Mouse (Mus musculus): ENCODE measurements around the gene Ehd1. TPM values are rescaled to one million over a fixed set of nuclear protein-coding genes. Genes with fewer than 3 reads are reported as not detected.

The Ehd1 gene
- polyA plus RNA-seq, 1 experiment from 2014 or later, result 96.9 TPM

GRCm38 (mm10) chr19:6297641-6298040, 21.1 kb downstream of the Ehd1 start:
- Histone ChIP-seq H3K36me3 (peaks cover 79% of the 10 kb centered on the region), H3K9ac (replicated peaks) (no peak overlapping the region), H3K9me3 (no peaks in the 10 kb centered on the region), H3K4me2 (replicated peaks) (no peak overlapping the region), H3K4me1 (no peaks in the 10 kb centered on the region), H3K27ac (replicated peaks) (no peak overlapping the region), H3K4me3 (no peak overlapping the region), H3K27me3 (no peaks in the 10 kb centered on the region)
- no peak for ATAC-seq (ENCODE audit: low FRiP score, low read depth)
- 91% methylated on average over 9 of the region's 9 CpGs for WGBS

- no peak for ATAC-seq (ENCODE audit: low FRiP score, low read depth)
- 87% methylated on average over 4 of the region's 4 CpGs for WGBS
- Histone ChIP-seq H3K4me1 (no peaks in the 10 kb centered on the region), H3K27ac (replicated peaks) (no peak overlapping the region), H3K9me3 (no peaks in the 10 kb centered on the region), H3K4me2 (replicated peaks) (no peak overlapping the region), H3K4me3 (no peak overlapping the region), H3K36me3 (peaks cover 70% of the 10 kb centered on the region), H3K27me3 (no peaks in the 10 kb centered on the region), H3K9ac (replicated peaks) (no peak overlapping the region)
Measured at GRCm38 (mm10) chr19:6299003-6299402, 22.5 kb downstream of the Ehd1 start.

GRCm38 (mm10) chr19:6299450-6300267, 23.1 kb downstream of the Ehd1 start:
- ATAC-seq (ENCODE audit: low FRiP score, low read depth), result no peak
- no peak overlapping the region for H3K4me2 ChIP-seq (replicated peaks)
- H3K27me3 ChIP-seq, result no peaks in the 10 kb centered on the region
- no peak overlapping the region for H3K9ac ChIP-seq (replicated peaks)
- no peaks in the 10 kb centered on the region for H3K4me1 ChIP-seq
- peaks cover 63% of the 10 kb centered on the region for H3K36me3 ChIP-seq
- no peak overlapping the region for H3K4me3 ChIP-seq
- H3K9me3 ChIP-seq, result no peaks in the 10 kb centered on the region
- 85% methylated on average over 7 of the region's 7 CpGs for WGBS
- H3K27ac ChIP-seq (replicated peaks), result no peak overlapping the region

- no peak overlapping the region; the same call in 1 of the 2 replicates for H3K9ac ChIP-seq (replicated peaks)
- H3K4me1 ChIP-seq, result no peaks in the 10 kb centered on the region
- no peak overlapping the region for H3K4me3 ChIP-seq
- H3K9me3 ChIP-seq, result no peaks in the 10 kb centered on the region
- no peak for ATAC-seq (ENCODE audit: low FRiP score, low read depth)
- no peak overlapping the region for H3K4me2 ChIP-seq (replicated peaks)
- H3K36me3 ChIP-seq, result peaks cover 55% of the 10 kb centered on the region
- H3K27ac ChIP-seq (replicated peaks), result 0 out of 2 replicates have a peak overlapping the region, but pooled peaks have one; percentile 35
- no peaks in the 10 kb centered on the region for H3K27me3 ChIP-seq
- WGBS, result 73% methylated on average over 7 of the region's 7 CpGs
Measured at GRCm38 (mm10) chr19:6300402-6300841, 23.9 kb downstream of the Ehd1 start.

- Histone ChIP-seq H3K27me3 (0 out of 2 replicates have a peak, but pooled peaks cover under 1% of the 10 kb centered on the region), H3K4me2 (replicated peaks) (no peak overlapping the region), H3K4me3 (no peak overlapping the region), H3K36me3 (peaks cover 39% of the 10 kb centered on the region), H3K27ac (replicated peaks) (no peak overlapping the region), H3K9me3 (no peaks in the 10 kb centered on the region), H3K9ac (replicated peaks) (no peak overlapping the region), H3K4me1 (peaks cover 7% of the 10 kb centered on the region; the same call in 1 of the 2 replicates)
- WGBS, result 95% methylated on average over 5 of the region's 5 CpGs
- no peak for ATAC-seq (ENCODE audit: low FRiP score, low read depth)
Measured at GRCm38 (mm10) chr19:6302114-6302513, 25.6 kb downstream of the Ehd1 start.

GRCm38 (mm10) chr19:6302522-6302921, 26.0 kb downstream of the Ehd1 start:
- Histone ChIP-seq H3K9ac (replicated peaks) (no peak overlapping the region), H3K4me1 (peaks cover 7% of the 10 kb centered on the region; the same call in 1 of the 2 replicates), H3K9me3 (no peaks in the 10 kb centered on the region), H3K36me3 (peaks cover 35% of the 10 kb centered on the region), H3K27ac (replicated peaks) (no peak overlapping the region), H3K4me3 (no peak overlapping the region), H3K4me2 (replicated peaks) (no peak overlapping the region), H3K27me3 (0 out of 2 replicates have a peak, but pooled peaks cover 5% of the 10 kb centered on the region)
- no peak for ATAC-seq (ENCODE audit: low FRiP score, low read depth)
- 54% methylated on average over 4 of the region's 4 CpGs for WGBS

- no peaks in the 10 kb centered on the region for H3K9me3 ChIP-seq
- WGBS, result 84% methylated on average over 6 of the region's 6 CpGs
- H3K4me2 ChIP-seq (replicated peaks), result no peak overlapping the region
- H3K27ac ChIP-seq (replicated peaks), result no peak overlapping the region
- peaks cover 7% of the 10 kb centered on the region; the same call in 1 of the 2 replicates for H3K4me1 ChIP-seq
- ATAC-seq (ENCODE audit: low FRiP score, low read depth), result no peak
- no peak overlapping the region for H3K4me3 ChIP-seq
- H3K9ac ChIP-seq (replicated peaks), result no peak overlapping the region
- H3K27me3 ChIP-seq, result 0 out of 2 replicates have a peak, but pooled peaks cover 10% of the 10 kb centered on the region
- H3K36me3 ChIP-seq, result peaks cover 22% of the 10 kb centered on the region
Measured at GRCm38 (mm10) chr19:6303831-6304230, 27.3 kb downstream of the Ehd1 start.

GRCm38 (mm10) chr19:6304787-6305516, 28.4 kb downstream of the Ehd1 start:
- Histone ChIP-seq H3K36me3 (peaks cover 11% of the 10 kb centered on the region; the same call in 1 of the 2 replicates), H3K27ac (replicated peaks) (no peak overlapping the region; the same call in 1 of the 2 replicates), H3K4me3 (no peak overlapping the region), H3K27me3 (0 out of 2 replicates have a peak, but pooled peaks cover 10% of the 10 kb centered on the region), H3K9me3 (no peaks in the 10 kb centered on the region), H3K4me2 (replicated peaks) (no peak overlapping the region), H3K9ac (replicated peaks) (no peak overlapping the region), H3K4me1 (peaks cover 7% of the 10 kb centered on the region; the same call in 1 of the 2 replicates)
- 22% methylated on average over 5 of the region's 5 CpGs for WGBS
- ATAC-seq (ENCODE audit: low FRiP score, low read depth), result no peak

- H3K27ac ChIP-seq (replicated peaks), result no peak overlapping the region
- peak overlapping the region; percentile 74 for H3K4me2 ChIP-seq (replicated peaks)
- no peaks in the 10 kb centered on the region for H3K9me3 ChIP-seq
- 60% methylated on average over 8 of the region's 8 CpGs for WGBS
- H3K27me3 ChIP-seq, result 0 out of 2 replicates have a peak, but pooled peaks cover 10% of the 10 kb centered on the region
- peaks cover 7% of the 10 kb centered on the region; the same call in 1 of the 2 replicates for H3K4me1 ChIP-seq
- peak overlapping the region; percentile 65; the same call in 1 of the 2 replicates for H3K9ac ChIP-seq (replicated peaks)
- peak; percentile 5; the same call in 1 of the 2 replicates for ATAC-seq (ENCODE audit: low FRiP score, low read depth)
- H3K4me3 ChIP-seq, result peak overlapping the region; percentile 68
- peaks cover 4% of the 10 kb centered on the region; the same call in 1 of the 2 replicates for H3K36me3 ChIP-seq
Measured at GRCm38 (mm10) chr19:6305517-6306115, 29.1 kb downstream of the Ehd1 start.

- H3K36me3 ChIP-seq, result no peaks in the 10 kb centered on the region
- H3K9me3 ChIP-seq, result no peaks in the 10 kb centered on the region
- peaks cover 7% of the 10 kb centered on the region; the same call in 1 of the 2 replicates for H3K4me1 ChIP-seq
- H3K4me2 ChIP-seq (replicated peaks), result peak within 1 kb of the TSS; percentile 74
- H3K4me3 ChIP-seq, result peak within 1 kb of the TSS; percentile 68
- peak within 1 kb of the TSS; percentile 65 for H3K9ac ChIP-seq (replicated peaks)
- 0 out of 2 replicates have a peak, but pooled peaks cover 10% of the 10 kb centered on the region for H3K27me3 ChIP-seq
- H3K27ac ChIP-seq (replicated peaks), result 0 out of 2 replicates have a peak within 1 kb of the TSS, but pooled peaks have one; percentile 35
- WGBS, result under 1% methylated on average over 38 of the region's 38 CpGs
- ATAC-seq (ENCODE audit: low FRiP score, low read depth), result peak; percentile 74
Measured at GRCm38 (mm10) chr19:6306137-6306551, 29.6 kb downstream of the Ehd1 start, which contains the start of gene Cdc42bpg. Gene Cdc42bpg (plus strand): TSS chr19:6306456.

- Histone ChIP-seq H3K4me1 (peaks cover 7% of the 10 kb centered on the region; the same call in 1 of the 2 replicates), H3K4me3 (peak overlapping the region; percentile 68), H3K4me2 (replicated peaks) (peak overlapping the region; percentile 74), H3K27ac (replicated peaks) (no peak overlapping the region), H3K9ac (replicated peaks) (peak overlapping the region; percentile 65), H3K36me3 (no peaks in the 10 kb centered on the region), H3K27me3 (0 out of 2 replicates have a peak, but pooled peaks cover 10% of the 10 kb centered on the region), H3K9me3 (no peaks in the 10 kb centered on the region)
- ATAC-seq (ENCODE audit: low FRiP score, low read depth), result peak; percentile 69
- WGBS, result under 1% methylated on average over 31 of the region's 34 CpGs
Measured at GRCm38 (mm10) chr19:6306586-6306985, 30.1 kb downstream of the Ehd1 start.
